Comparison of ENCODE assay signal across 11 mouse cellular contexts in the genomic region with DNA sequence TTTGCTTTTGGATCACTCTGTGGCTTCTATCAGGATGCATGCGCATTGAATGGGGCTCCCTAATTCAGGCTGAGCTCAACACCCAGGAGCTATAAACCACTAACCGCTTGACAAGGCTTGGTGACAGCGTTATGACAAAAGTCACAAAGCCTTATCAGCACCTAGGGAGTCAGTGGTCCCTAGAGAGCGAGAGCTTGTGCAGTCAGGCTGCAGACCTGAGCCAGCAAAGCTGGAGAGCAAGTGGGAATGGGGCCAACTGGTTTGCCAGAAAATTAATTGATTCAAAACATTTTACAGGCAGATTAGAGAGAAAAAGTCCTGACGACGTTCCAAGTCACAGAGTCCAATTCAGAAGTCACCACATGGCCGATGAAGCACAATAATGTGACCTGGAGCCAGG. TPM values are rescaled to one million over a fixed set of nuclear protein-coding genes. Genes with fewer than 3 reads are reported as not detected.
A peak's percentile ranks its signal among the peaks of the same experiment; 100 is the strongest.
DNase-seq lines count a peak whose midpoint lies in the region; ATAC-seq and TF ChIP-seq lines count a peak whose summit lies in the region.
"Had no signal": no experiment of that assay in that cellular context is flagged by ENCODE, and none has a peak within 500 bp of the region (broad histone marks: within the 10 kb centered on the region; RNA-seq: fewer than 3 reads in every experiment).

No protein-coding gene starts in this region.

- peak; percentile 67 for ATAC-seq in midbrain, embryonic 15.5 days (replicated peaks)

- H3K9me3 ChIP-seq in midbrain, embryonic 15.5 days, result no peaks in the 10 kb centered on the region
- H3K9me3 ChIP-seq: embryonic facial prominence, embryonic 12.5 days; stomach, embryonic 15.5 days had no signal

- no peak overlapping the region for H3K4me2 ChIP-seq in midbrain, embryonic 15.5 days
- H3K4me2 ChIP-seq: embryonic facial prominence, embryonic 12.5 days; stomach, embryonic 15.5 days had no signal

- no peak overlapping the region for H3K4me3 ChIP-seq in kidney, adult 2 months (ENCODE audit: insufficient read depth, low read depth, low read length)
- no peak overlapping the region for H3K4me3 ChIP-seq in midbrain, embryonic 15.5 days
- H3K4me3 ChIP-seq: embryonic facial prominence, embryonic 12.5 days; stomach, embryonic 15.5 days had no signal

- DNase-seq in gastrocnemius, postnatal 10 days, result peak; percentile 27
- DNase-seq in gastrocnemius, adult 8-10 months (ENCODE audit: low spot score in 2 of 2), result no peak
- peak; percentile 56 for DNase-seq in brain, adult 2 months (ENCODE audit: low read depth, low spot score)
- DNase-seq in heart, adult 8-10 months (ENCODE audit: low spot score), result peak; percentile 51
- DNase-seq in kidney, adult 2 months, result peak; percentile 89
- no peak for DNase-seq in lung, postnatal 14 days
- DNase-seq in testis, postnatal 14 days (ENCODE audit: low spot score), result no peak

- no peak for TF ChIP-seq CTCF in kidney, adult 2 months (conservative IDR thresholded peaks at IDR 0.05; ENCODE audit: insufficient read depth, insufficient read length, low read depth, low read length)

- peaks cover 2% of the 10 kb centered on the region for H3K36me3 ChIP-seq in kidney, adult 2 months (ENCODE audit: control insufficient read depth, insufficient read depth, low read length)
- 0 out of 2 replicates have a peak, but pooled peaks cover under 1% of the 10 kb centered on the region for H3K36me3 ChIP-seq in midbrain, embryonic 15.5 days (replicated peaks)

- no peak for TF ChIP-seq POLR2A in kidney, adult 2 months (IDR thresholded peaks at IDR 0.05; ENCODE audit: low read depth, low read length)

- 29% methylated on average over 7 of the region's 7 CpGs for WGBS in kidney, adult 2 months
- WGBS in midbrain, embryonic 15.5 days, result 37% methylated on average over 7 of the region's 7 CpGs

- H3K27ac ChIP-seq in kidney, adult 2 months (ENCODE audit: insufficient read depth, low read depth, low read length), result no peak overlapping the region
- peak overlapping the region; percentile 38; the same call in 1 of the 2 replicates for H3K27ac ChIP-seq in midbrain, embryonic 15.5 days
- H3K27ac ChIP-seq: embryonic facial prominence, embryonic 12.5 days; liver, embryonic 14.5 days; stomach, embryonic 15.5 days had no signal

- no peaks in the 10 kb centered on the region for H3K27me3 ChIP-seq in kidney, adult 2 months (replicated peaks; ENCODE audit: control insufficient read depth, insufficient read depth, low read length)
- no peaks in the 10 kb centered on the region for H3K27me3 ChIP-seq in midbrain, embryonic 15.5 days (replicated peaks)
- H3K27me3 ChIP-seq: embryonic facial prominence, embryonic 12.5 days; stomach, embryonic 15.5 days had no signal

- H3K9ac ChIP-seq in midbrain, embryonic 15.5 days, result no peak overlapping the region
- H3K9ac ChIP-seq: embryonic facial prominence, embryonic 12.5 days; liver, embryonic 14.5 days; stomach, embryonic 15.5 days had no signal

- peaks cover 3% of the 10 kb centered on the region; the same call in 1 of the 2 replicates for H3K4me1 ChIP-seq in kidney, adult 2 months (ENCODE audit: control insufficient read depth, insufficient read depth, low read length)
- peaks cover 14% of the 10 kb centered on the region for H3K4me1 ChIP-seq in midbrain, embryonic 15.5 days
- H3K4me1 ChIP-seq: embryonic facial prominence, embryonic 12.5 days had no signal

RNA-seq across cellular contexts. Expression of a gene that starts 37.1 kb away (rescaled TPM):
- total RNA-seq in gastrocnemius, postnatal 10 days (2021), result 10 to 100 TPM in 1 of 2 experiments, 1 to 10 TPM in 1; 9.9 to 10.6 TPM
- 1 to 10 TPM; 6.1 to 6.6 (median 6.2) TPM for total RNA-seq in gastrocnemius, adult 8-10 months (2022)
- total RNA-seq in heart, adult 8-10 months (2022), result 10 to 100 TPM; 11.9 to 14.3 (median 13.3) TPM
- polyA plus RNA-seq in kidney, adult 2 months (2012; rRNA removed), result 6.6 and 7.0 TPM in 2 replicates
- polyA plus RNA-seq in midbrain, embryonic 15.5 days (2015; fragmentation: Nextera tagmentation; extraction: Ambion mirVana), result 24.7 and 25.4 TPM in 2 replicates

Comparison
In these comparisons a context has a peak if more than half of its experiments do, and no peak if none do; other contexts are left out.
1. DNase-seq: peak in gastrocnemius, postnatal 10 days (single experiment), brain, adult 2 months (single experiment), heart, adult 8-10 months (single experiment) and kidney, adult 2 months (single experiment); none in gastrocnemius, adult 8-10 months (0 of 2), lung, postnatal 14 days (single experiment) and testis, postnatal 14 days (single experiment).